Mouse (Mus musculus) urinary bladder, postnatal 4 days (tissue): ENCODE results near the gene Abhd2.

Source experiments
- DNase-seq, 2 experiments: peaks; one replicate each; pipeline ENCODE4 v3.0.0; 2021 to 2022; ENCODE audit warnings: low spot score in 2 of 2

Abhd2 gene

GRCm38 (mm10) chr7:79272789-79273718 is at the start of gene Abhd2:
Abhd2 (plus strand) TSS chr7:79273199.
- DNase-seq = peak; percentile 100

- DNase-seq = no peak
These were observed 47.5 kb upstream of the Abhd2 start for GRCm38 (mm10) chr7:79225477-79225876.

GRCm38 (mm10) chr7:79226172-79226571 is 46.8 kb upstream of the Abhd2 start:
- DNase-seq = no peak

DNA sequence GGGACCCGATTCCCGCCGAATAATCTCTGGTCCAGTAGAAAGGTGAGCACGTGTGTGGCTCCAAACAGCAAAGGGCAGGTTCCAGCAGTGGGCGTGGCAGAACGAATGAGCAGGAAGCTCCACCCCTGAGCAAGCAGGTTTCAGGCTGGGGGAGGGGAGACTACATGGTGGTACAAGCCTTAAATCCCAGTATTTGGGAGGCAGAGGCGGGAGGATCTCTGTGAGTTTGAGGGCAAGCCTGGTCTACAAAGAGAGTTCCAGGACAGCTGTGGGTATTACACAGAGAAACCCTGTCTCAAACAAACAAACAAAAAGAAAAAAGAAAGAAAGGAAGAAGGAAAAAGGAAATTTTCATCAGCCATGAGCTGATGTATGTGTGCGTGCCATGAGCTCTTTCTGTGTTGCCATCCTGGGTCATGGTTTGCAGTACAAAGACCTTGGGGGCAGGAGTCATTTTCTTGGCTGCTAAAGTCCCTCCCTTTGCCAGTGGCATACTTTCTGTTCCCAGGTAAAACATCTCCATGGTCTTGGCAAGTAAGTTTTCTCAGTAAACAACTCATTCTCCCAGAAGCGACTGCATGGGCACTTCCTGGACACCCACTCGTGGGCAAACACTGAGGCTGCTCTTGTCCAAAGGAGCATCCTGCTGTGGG is 46.0 kb upstream of the Abhd2 start:
- DNase-seq = no peak

DNA sequence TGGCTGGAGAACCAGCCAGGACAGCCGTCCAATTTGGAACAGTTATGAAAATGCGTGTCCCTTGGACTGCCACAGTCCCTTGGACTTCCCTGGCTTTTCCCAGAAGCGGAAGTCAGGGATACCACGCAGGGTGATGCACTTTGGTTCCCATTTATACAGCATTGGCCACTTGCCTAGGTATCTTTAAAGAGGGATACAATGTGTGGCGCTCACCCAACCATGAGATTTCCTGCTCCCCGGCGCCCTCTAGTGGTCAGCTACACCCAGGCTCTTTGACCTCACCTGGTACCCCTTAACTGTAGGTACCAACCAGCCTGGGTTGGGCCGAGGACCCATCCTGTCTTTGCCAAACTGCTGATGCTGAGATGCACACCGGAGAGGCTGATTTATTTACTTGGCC is 44.5 kb upstream of the Abhd2 start:
- DNase-seq = peak; percentile 58 to 89

DNA sequence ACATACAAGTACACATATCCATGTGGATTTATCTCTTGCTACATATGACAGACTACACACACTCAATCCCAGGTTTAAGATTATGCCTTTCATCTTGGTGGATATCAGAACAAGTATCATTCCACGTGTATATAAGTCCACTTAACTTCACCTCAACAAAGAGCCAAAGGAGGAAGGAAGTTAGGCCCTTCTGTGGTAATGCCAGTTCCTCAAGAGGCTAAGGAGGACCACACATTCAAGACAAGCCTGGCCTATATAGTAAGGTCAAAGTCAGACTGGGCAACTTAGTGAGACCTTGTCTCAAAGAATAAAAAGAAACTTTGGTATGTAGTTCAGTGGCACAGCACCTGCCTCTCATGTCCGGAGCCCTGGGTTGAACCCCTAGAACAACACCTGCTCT is 41.4 kb upstream of the Abhd2 start:
- DNase-seq = no peak

GRCm38 (mm10) chr7:79232048-79232447 is 41.0 kb upstream of the Abhd2 start:
- DNase-seq = no peak

DNA sequence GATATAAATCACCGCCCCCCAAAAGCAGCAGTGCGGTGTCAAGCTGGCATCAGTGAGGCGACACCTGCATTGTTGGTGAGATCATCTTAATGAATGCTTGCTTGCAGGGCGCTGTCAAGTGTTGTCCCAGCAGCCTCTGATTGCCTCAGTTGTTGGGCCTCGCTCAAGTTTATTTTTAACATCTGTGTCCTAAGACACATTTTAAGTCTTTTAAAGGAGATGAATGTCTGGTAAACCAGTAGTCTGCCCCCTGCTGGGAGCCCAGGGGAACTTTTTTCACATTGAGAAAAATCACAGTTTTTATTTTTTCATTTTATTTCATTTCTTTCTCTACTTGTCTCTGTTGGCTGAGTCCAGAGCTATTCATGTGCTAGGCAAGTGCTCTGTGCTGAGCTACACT is 34.3 kb upstream of the Abhd2 start:
- DNase-seq = no peak

GRCm38 (mm10) chr7:79241931-79242625 is 30.9 kb upstream of the Abhd2 start:
- DNase-seq = no peak

GRCm38 (mm10) chr7:79243236-79243635 is 29.8 kb upstream of the Abhd2 start:
- DNase-seq = no peak

DNA sequence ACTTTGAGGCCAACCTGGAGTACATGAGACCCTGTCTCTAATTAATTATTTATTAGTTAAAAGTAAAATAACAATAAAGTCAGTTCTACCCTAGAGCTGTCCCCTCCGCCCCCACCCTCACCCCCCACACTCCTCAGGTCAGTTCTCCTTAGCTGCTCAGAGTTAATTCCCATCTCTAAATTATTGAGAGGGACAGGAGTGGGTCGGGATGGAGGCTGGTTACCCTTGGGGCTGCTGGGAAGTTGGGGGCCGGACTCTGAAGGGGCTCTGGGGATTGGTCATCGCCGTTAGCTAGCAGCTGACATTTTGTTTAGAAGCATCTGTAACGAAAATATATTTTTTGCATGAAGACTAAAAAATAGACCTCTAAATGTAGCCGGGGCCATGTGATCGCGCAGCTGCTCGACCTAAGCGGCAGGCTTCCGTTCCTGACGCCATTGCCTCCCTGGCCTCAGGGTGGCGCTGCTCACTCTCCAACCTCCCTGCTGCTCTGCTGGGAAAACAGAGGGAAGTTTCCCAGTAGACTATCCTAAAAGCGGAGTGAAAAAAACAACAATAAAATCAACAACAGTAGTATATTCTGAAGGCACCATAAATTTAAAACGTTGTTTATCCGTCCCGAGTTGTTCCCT is 26.8 kb upstream of the Abhd2 start:
- peak; percentile 52 to 75 for DNase-seq

DNA sequence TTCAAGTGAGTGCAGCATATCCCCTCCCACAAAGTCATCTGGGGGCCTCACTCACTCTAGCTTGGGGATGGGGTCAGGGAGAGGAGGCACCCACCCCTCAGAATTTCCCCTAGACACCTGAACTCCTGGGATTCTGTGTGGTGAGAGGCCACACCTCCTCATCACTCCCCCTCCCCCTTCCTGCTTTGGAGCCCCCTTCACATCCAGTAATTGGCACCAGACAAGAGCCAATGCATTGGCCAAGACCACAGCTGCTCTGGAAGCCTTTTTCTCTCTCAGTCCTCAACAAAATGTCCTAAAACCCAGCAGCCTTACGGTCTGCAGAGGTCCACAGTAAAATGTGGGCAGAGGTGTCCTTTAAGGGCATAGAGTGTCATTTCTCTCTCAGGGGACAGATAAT is 25.6 kb upstream of the Abhd2 start:
- no peak for DNase-seq

- no peak for DNase-seq
These were observed 25.1 kb upstream of the Abhd2 start for GRCm38 (mm10) chr7:79247881-79248389.

- no peak for DNase-seq
These were observed 23.4 kb upstream of the Abhd2 start for GRCm38 (mm10) chr7:79249581-79249980.

- DNase-seq = no peak
These were observed 18.6 kb upstream of the Abhd2 start for GRCm38 (mm10) chr7:79254248-79254888.

DNA sequence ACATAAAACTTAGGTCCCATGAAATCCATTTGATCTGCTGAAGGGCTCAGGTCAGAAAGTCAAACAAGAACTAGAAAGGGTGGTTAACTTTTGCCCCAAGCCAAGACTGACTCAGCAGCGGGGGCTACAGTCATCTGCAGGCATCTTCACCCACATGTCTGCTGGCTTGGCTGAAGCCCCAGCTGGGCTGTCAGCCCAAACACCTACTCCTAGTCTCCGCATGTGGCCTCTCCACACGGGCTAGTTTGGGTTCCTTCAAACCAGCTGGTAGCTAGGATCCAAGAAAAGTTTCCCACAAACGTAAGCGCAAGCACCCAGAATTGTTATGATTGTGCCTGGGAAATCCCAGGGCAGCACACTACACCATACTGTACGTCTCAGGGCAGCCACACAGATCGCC is 17.6 kb upstream of the Abhd2 start:
- no peak for DNase-seq

DNA sequence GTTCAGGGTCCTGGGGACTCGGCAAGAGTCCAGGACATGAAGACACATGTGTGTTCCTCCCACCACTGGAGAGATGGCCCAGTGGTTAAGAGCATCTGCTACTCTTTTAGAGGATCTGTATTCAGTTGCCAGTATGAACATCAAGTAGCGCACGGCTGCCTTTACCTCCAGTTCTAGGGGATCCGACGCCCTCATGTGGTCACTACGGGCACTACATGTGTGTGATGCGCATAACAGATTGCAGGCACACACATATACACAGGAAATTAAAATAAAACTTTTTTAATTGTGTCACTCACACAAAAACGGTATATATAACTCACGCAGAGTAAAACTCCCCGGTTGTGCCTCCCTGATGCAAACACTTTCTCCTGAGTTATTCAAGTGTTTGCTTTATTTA is 17.2 kb upstream of the Abhd2 start:
- DNase-seq = no peak

DNA sequence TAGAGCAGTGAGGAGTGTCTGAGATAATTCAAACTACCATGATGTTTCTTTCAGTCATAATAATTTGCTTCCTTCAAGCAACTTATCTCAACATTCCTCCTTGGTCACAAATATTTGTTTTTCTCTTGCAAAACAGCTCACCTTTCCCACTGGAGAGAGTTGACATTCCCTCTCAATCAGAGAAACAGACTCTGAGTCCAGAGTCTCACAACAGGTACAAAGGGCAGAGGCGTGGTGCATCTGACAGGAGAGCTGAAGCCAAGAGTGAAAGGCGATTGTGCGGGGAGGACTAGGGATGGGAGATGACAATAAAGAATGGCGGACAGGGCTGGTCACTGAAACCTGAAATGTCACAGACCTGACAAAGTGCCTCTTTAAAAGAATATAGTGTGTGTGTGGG is 16.3 kb upstream of the Abhd2 start:
- DNase-seq = no peak

DNA sequence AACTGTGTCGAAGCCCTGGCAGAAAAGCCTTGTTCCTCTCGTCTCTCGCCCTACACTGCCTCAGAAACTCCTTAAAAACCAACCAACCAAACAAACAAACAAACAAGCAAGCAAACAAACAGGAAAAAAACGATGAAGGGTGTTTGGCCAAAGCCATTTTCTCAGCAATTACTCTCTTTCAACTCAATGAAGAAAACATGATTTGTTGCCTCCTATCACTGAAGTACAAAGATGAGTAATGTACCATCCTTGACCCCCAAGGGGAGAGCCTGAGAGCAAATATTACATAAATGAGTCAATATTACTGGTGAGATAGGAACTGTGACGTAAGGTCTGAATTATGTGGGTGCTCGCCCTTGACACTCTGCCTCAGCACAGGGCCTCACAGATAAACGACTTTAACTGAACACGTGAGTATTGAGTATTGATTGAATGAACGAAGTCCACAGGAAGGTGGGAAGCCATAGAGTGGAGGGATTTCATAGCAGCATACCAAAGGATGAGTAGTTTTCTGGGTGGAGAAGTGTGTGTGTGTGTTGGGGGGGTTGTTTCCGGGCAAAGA is 13.9 kb upstream of the Abhd2 start:
- no peak for DNase-seq

DNA sequence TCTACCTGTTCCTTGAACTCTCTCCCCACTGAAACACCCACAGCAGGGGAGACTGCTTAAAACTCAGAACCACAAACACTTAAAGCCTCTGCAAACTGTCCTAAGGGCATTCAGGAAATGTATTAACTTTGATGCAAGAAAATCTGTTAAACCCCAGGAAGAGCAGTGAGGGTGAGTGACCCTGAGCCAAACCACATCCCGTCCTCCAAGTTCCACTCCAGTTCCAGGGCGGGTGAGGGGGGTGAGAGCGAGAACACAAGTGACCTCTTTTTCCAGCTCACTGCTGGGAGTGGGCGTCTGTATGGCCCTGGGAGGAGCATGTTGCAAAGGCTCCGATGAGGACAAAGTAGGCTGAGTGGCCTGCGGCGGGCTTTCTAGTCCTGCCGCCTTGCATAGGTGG is 10.5 kb upstream of the Abhd2 start:
- no peak for DNase-seq

- DNase-seq = no peak
These were observed 9.2 kb upstream of the Abhd2 start for GRCm38 (mm10) chr7:79263776-79264175.
